Mouse (Mus musculus): ENCODE measurements around the gene Nip7. TPM values are rescaled to one million over a fixed set of nuclear protein-coding genes. Genes with fewer than 3 reads are reported as not detected.

The Nip7 gene
- polyA plus RNA-seq, 1 experiment = 28.4 TPM

Other genes starting within 250 kb of the Nip7 start
- gene Has3, start 186.6 kb upstream of the Nip7 start, polyA plus RNA-seq (2012; rRNA removed) = 0.25 and 0.34 TPM in 2 replicates
- 17.1 and 20.3 TPM in 2 replicates for gene Utp4, start 163.2 kb upstream of the Nip7 start, polyA plus RNA-seq (2012; rRNA removed)
- 2.2 and 3.9 TPM in 2 replicates for gene Sntb2, start 121.1 kb upstream of the Nip7 start, polyA plus RNA-seq (2012; rRNA removed)
- 24.0 and 25.8 TPM in 2 replicates for gene Vps4a, start 25.7 kb upstream of the Nip7 start, polyA plus RNA-seq (2012; rRNA removed)
- 18.0 and 21.9 TPM in 2 replicates for gene Pdf, start 8.3 kb upstream of the Nip7 start, polyA plus RNA-seq (2012; rRNA removed)
- gene Cog8, start 188 bp upstream of the Nip7 start, polyA plus RNA-seq (2012; rRNA removed) = 28.5 and 33.1 TPM in 2 replicates
- gene Tmed6, start 8.8 kb downstream of the Nip7 start, polyA plus RNA-seq (2012; rRNA removed) = 7.5 and 18.0 TPM in 2 replicates
- gene Terf2, start 39.7 kb downstream of the Nip7 start, polyA plus RNA-seq (2012; rRNA removed) = 7.6 and 9.6 TPM in 2 replicates
- gene Cyb5b, start 93.8 kb downstream of the Nip7 start, polyA plus RNA-seq (2012; rRNA removed) = 107 and 208 TPM in 2 replicates
- 5.8 and 13.8 TPM in 2 replicates for gene Nfat5, start 236.6 kb downstream of the Nip7 start, polyA plus RNA-seq (2012; rRNA removed)

Data from large intestine, adult 2 months (tissue).